Mouse (Mus musculus) embryo, embryonic 9.5 days (tissue): ENCODE measurements around the gene Phlda2.

ENCODE experiments used
- DNase-seq: peaks from one replicate; pipeline ENCODE4 v3.0.0-alpha.2; 2017; ENCODE audit errors: extremely low spot score

The Phlda2 gene

GRCm38 (mm10) chr7:143461920-143462319 is 41.0 kb downstream of the Phlda2 start:
- peak; percentile 22 for DNase-seq

DNA sequence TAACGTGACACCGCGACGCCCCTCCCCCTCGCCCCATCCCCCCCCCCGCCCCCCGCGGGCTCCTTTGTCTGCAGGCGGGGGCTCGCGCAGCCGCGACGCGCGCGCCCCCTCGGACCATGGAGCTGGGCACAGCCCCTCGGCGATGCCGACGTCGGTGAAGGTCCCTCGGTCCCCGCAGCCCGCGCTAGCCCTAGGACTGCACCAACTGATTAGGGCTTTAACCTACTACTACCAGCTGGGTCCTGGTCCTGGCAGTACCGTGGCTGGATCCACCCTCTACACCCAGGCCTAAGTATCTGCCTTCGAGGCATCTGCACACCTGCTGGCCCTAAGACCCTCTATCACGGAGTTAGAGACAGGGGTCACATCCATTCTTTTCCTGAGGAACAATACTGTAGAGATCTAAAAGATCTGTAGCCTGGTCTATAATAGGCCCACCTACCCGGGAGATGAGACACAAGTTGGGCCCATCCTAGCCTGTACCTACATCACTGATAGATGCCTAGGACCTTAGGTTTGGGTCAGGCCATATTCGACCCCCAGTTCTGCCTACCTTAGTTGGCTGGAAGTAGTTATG is 41.6 kb downstream of the Phlda2 start:
- no peak for DNase-seq

GRCm38 (mm10) chr7:143460874-143461273 is 42.1 kb downstream of the Phlda2 start, which contains the start of gene Cdkn1c:
Cdkn1c (minus strand) TSS chr7:143461050.
- peak; percentile 90 for DNase-seq

DNA sequence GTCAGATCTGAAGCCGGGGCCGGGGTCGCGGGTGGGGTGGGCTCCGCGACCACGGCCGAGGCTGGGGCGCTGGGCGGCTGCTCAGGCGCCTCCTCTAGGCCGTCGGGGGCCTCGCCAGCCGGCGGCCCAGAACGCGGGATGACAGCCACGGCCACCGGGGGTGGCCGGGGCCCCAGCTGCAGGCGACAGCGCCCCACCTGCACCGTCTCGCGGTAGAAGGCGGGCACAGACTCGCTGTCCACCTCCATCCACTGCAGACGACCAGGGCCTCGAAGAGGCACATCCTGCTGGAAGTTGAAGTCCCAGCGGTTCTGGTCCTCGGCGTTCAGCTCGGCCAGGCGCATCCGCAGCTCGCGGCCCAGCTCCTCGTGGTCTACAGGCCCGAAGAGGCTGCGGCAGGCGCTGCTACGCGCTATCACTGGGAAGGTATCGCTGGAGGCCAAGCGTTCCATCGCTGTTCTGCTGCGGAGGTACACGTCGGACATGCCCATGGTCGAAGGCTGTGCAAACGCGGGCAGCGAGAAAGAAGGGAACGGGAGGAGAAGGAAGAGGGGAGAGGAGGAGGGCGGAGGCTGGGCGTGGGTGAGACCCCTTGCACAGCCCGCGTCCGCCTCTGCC is 42.6 kb downstream of the Phlda2 start:
- DNase-seq, result no peak

- DNase-seq, result peak; percentile 40
These were observed 43.4 kb downstream of the Phlda2 start for GRCm38 (mm10) chr7:143459332-143460211.

- DNase-seq, result no peak
These were observed 44.0 kb downstream of the Phlda2 start for GRCm38 (mm10) chr7:143458963-143459331.
